Mouse (Mus musculus) bone marrow macrophage, adult 2 months (primary cell): ENCODE measurements around the gene Phospho1.

ENCODE experiments used
- CTCF ChIP-seq: IDR thresholded peaks from 2 replicates; pipeline ENCODE4 v1.5.1; 2012; ENCODE audit warnings: low read depth, mild to moderate bottlenecking, low read length, moderate library complexity
- POLR2A ChIP-seq: IDR thresholded peaks from 2 replicates; pipeline ENCODE4 v1.6.1; 2012; ENCODE audit warnings: mild to moderate bottlenecking, low read depth, low read length, borderline replicate concordance

DNA sequence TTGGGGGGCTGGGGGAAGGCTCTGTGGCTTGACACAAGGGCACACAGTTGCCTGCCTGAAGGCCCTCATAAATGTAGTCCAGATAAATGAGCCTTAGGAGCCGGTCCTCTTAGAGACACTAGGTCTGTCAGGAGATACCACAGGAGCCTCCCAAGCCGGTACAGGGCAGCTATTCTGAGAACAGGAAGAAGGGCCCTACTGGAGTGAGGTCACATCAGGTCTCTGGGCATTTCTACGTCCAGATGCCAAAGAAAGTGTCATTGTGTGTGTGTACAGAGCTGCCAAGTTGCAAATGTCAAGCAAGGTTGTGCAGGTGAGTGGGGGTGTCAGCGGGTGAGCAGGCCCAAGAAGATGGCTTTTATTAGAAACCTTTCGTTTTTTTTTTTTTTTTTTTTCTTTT, 28.7 kb upstream of the Phospho1 start:
- TF ChIP-seq CTCF, result no peak
- no peak for TF ChIP-seq POLR2A
